Mouse (Mus musculus): ENCODE data around the gene Ifngr2. TPM values are rescaled to one million over a fixed set of nuclear protein-coding genes. Genes with fewer than 3 reads are reported as not detected.

Ifngr2 gene
- total RNA-seq, 1 experiment = 7.0 TPM

GRCm38 (mm10) chr16:91571105-91571504, 24.2 kb downstream of the Ifngr2 start:
- in situ Hi-C loops (cut with MboI; ENCODE audit: low sequenced_read_pairs in 2 of 2, unreplicated experiment in 2 of 2) = no loop called here
- no peak for DNase-seq (ENCODE audit: low read depth, low spot score)

GRCm38 (mm10) chr16:91575151-91575550, 28.3 kb downstream of the Ifngr2 start:
- H3K9me3 ChIP-seq (ENCODE audit: control insufficient read depth, insufficient read depth, low read depth, low read length) = no peaks in the 10 kb centered on the region
- no peak overlapping the region for H3K9ac ChIP-seq (ENCODE audit: insufficient read depth, low read depth, low read length, poor library complexity, severe bottlenecking)
- H3K4me3 ChIP-seq (ENCODE audit: insufficient read depth in 1 of 2, low read depth in 1 of 2, low read length in 2 of 2, poor library complexity in 1 of 2, severe bottlenecking in 1 of 2) = no peak overlapping the region
- H3K4me1 ChIP-seq (ENCODE audit: control insufficient read depth in 2 of 2, insufficient read depth in 2 of 2, low read length in 2 of 2, poor library complexity in 1 of 2) = no peaks in the 10 kb centered on the region
- in situ Hi-C loops (cut with MboI; ENCODE audit: low sequenced_read_pairs in 2 of 2, unreplicated experiment in 2 of 2) = no loop called here
- no peak overlapping the region for H3K27ac ChIP-seq (ENCODE audit: insufficient read depth, low read depth, low read length, poor library complexity, severe bottlenecking)
- TF ChIP-seq MAFK (IDR thresholded peaks at IDR 0.05; ENCODE audit: insufficient read depth, low read depth, low read length) (no peak), CHD2 (IDR thresholded peaks at IDR 0.05; ENCODE audit: low read depth, low read length) (no peak), ZC3H11A (IDR thresholded peaks at IDR 0.05; ENCODE audit: borderline replicate concordance, low read depth, low read length) (no peak), HCFC1 (IDR thresholded peaks at IDR 0.05; ENCODE audit: borderline replicate concordance, insufficient read depth, low read length) (no peak), ZNF384 (IDR thresholded peaks at IDR 0.05; ENCODE audit: low read depth, low read length) (no peak)
- peaks cover 4% of the 10 kb centered on the region; the same call in 1 of the 2 replicates for H3K36me3 ChIP-seq (ENCODE audit: control insufficient read depth, insufficient read depth, low read length, poor library complexity, severe bottlenecking)
- no peak for DNase-seq (ENCODE audit: low read depth, low spot score)

More at GRCm38 (mm10) chr16:91571105-91571504, 24.2 kb downstream of the Ifngr2 start:
- H3K4me1 ChIP-seq (ENCODE audit: control insufficient read depth in 2 of 2, insufficient read depth in 2 of 2, low read length in 2 of 2, poor library complexity in 1 of 2) = peaks cover 0 to 6% of the 10 kb centered on the region in 2 experiments; a peak in 1 of 4 replicates
- peaks cover 2% of the 10 kb centered on the region; the same call in 1 of the 2 replicates for H3K36me3 ChIP-seq (ENCODE audit: control insufficient read depth, insufficient read depth, low read length, poor library complexity, severe bottlenecking)
- H3K9me3 ChIP-seq (ENCODE audit: control insufficient read depth, insufficient read depth, low read depth, low read length) = no peaks in the 10 kb centered on the region
- H3K27ac ChIP-seq (ENCODE audit: insufficient read depth, low read depth, low read length, poor library complexity, severe bottlenecking) = no peak overlapping the region
- TF ChIP-seq ZNF384 (IDR thresholded peaks at IDR 0.05; ENCODE audit: low read depth, low read length) = no peak
- no peak for TF ChIP-seq MAFK (IDR thresholded peaks at IDR 0.05; ENCODE audit: insufficient read depth, low read depth, low read length)
- no peak for TF ChIP-seq ZC3H11A (IDR thresholded peaks at IDR 0.05; ENCODE audit: borderline replicate concordance, low read depth, low read length)
- TF ChIP-seq HCFC1 (IDR thresholded peaks at IDR 0.05; ENCODE audit: borderline replicate concordance, insufficient read depth, low read length) = no peak
- no peak for TF ChIP-seq CHD2 (IDR thresholded peaks at IDR 0.05; ENCODE audit: low read depth, low read length)
- H3K4me3 ChIP-seq (ENCODE audit: insufficient read depth in 1 of 2, low read depth in 1 of 2, low read length in 2 of 2, poor library complexity in 1 of 2, severe bottlenecking in 1 of 2) = no peak overlapping the region
- no peak overlapping the region for H3K9ac ChIP-seq (ENCODE audit: insufficient read depth, low read depth, low read length, poor library complexity, severe bottlenecking)

GRCm38 (mm10) chr16:91578980-91579720, 32.3 kb downstream of the Ifngr2 start:
- no peak for DNase-seq (ENCODE audit: low read depth, low spot score)
- Histone ChIP-seq H3K4me1 (ENCODE audit: control insufficient read depth in 2 of 2, insufficient read depth in 2 of 2, low read length in 2 of 2, poor library complexity in 1 of 2) (no peaks in the 10 kb centered on the region), H3K36me3 (ENCODE audit: control insufficient read depth, insufficient read depth, low read length, poor library complexity, severe bottlenecking) (peaks cover 7% of the 10 kb centered on the region; the same call in 1 of the 2 replicates), H3K9ac (ENCODE audit: insufficient read depth, low read depth, low read length, poor library complexity, severe bottlenecking) (no peak overlapping the region), H3K27ac (ENCODE audit: insufficient read depth, low read depth, low read length, poor library complexity, severe bottlenecking) (no peak overlapping the region), H3K9me3 (ENCODE audit: control insufficient read depth, insufficient read depth, low read depth, low read length) (no peaks in the 10 kb centered on the region), H3K4me3 (ENCODE audit: insufficient read depth in 1 of 2, low read depth in 1 of 2, low read length in 2 of 2, poor library complexity in 1 of 2, severe bottlenecking in 1 of 2) (no peak overlapping the region)
- no peak for TF ChIP-seq MAFK (IDR thresholded peaks at IDR 0.05; ENCODE audit: insufficient read depth, low read depth, low read length)
- TF ChIP-seq ZNF384 (IDR thresholded peaks at IDR 0.05; ENCODE audit: low read depth, low read length) = no peak
- no peak for TF ChIP-seq ZC3H11A (IDR thresholded peaks at IDR 0.05; ENCODE audit: borderline replicate concordance, low read depth, low read length)
- TF ChIP-seq HCFC1 (IDR thresholded peaks at IDR 0.05; ENCODE audit: borderline replicate concordance, insufficient read depth, low read length) = no peak
- TF ChIP-seq CHD2 (IDR thresholded peaks at IDR 0.05; ENCODE audit: low read depth, low read length) = no peak
- in situ Hi-C loops (cut with MboI; ENCODE audit: low sequenced_read_pairs in 2 of 2, unreplicated experiment in 2 of 2) = no loop called here

GRCm38 (mm10) chr16:91582307-91582706, 35.4 kb downstream of the Ifngr2 start:
- in situ Hi-C loops (cut with MboI; ENCODE audit: low sequenced_read_pairs in 2 of 2, unreplicated experiment in 2 of 2) = no loop called here
- no peaks in the 10 kb centered on the region for H3K9me3 ChIP-seq (ENCODE audit: control insufficient read depth, insufficient read depth, low read depth, low read length)

More at GRCm38 (mm10) chr16:91582307-91582706, 35.4 kb downstream of the Ifngr2 start:
- H3K4me1 ChIP-seq (ENCODE audit: control insufficient read depth in 2 of 2, insufficient read depth in 2 of 2, low read length in 2 of 2, poor library complexity in 1 of 2) = no peaks in the 10 kb centered on the region
- H3K4me3 ChIP-seq (ENCODE audit: insufficient read depth in 1 of 2, low read depth in 1 of 2, low read length in 2 of 2, poor library complexity in 1 of 2, severe bottlenecking in 1 of 2) = no peak overlapping the region
- DNase-seq (ENCODE audit: low read depth, low spot score) = peak; percentile 52
- no peak overlapping the region for H3K9ac ChIP-seq (ENCODE audit: insufficient read depth, low read depth, low read length, poor library complexity, severe bottlenecking)
- TF ChIP-seq CHD2 (IDR thresholded peaks at IDR 0.05; ENCODE audit: low read depth, low read length) = no peak
- no peak for TF ChIP-seq ZNF384 (IDR thresholded peaks at IDR 0.05; ENCODE audit: low read depth, low read length)
- peak; percentile 33; the same call in 1 of the 2 replicates for TF ChIP-seq ZC3H11A (IDR thresholded peaks at IDR 0.05; ENCODE audit: borderline replicate concordance, low read depth, low read length)
- no peak for TF ChIP-seq HCFC1 (IDR thresholded peaks at IDR 0.05; ENCODE audit: borderline replicate concordance, insufficient read depth, low read length)
- TF ChIP-seq MAFK (IDR thresholded peaks at IDR 0.05; ENCODE audit: insufficient read depth, low read depth, low read length) = no peak
- peaks cover 4% of the 10 kb centered on the region; the same call in 1 of the 2 replicates for H3K36me3 ChIP-seq (ENCODE audit: control insufficient read depth, insufficient read depth, low read length, poor library complexity, severe bottlenecking)
- no peak overlapping the region for H3K27ac ChIP-seq (ENCODE audit: insufficient read depth, low read depth, low read length, poor library complexity, severe bottlenecking)

Measured in ES-E14 (cell line).